Comparison of ENCODE assay signal across 8 mouse cellular contexts in genomic region chr16:36816916-36817315, GRCm38 (mm10). TPM values are rescaled to one million over a fixed set of nuclear protein-coding genes. Genes with fewer than 3 reads are reported as not detected.
A peak's percentile ranks its signal among the peaks of the same experiment; 100 is the strongest.
DNase-seq lines count a peak whose midpoint lies in the region; ATAC-seq lines count a peak whose summit lies in the region.

No protein-coding gene starts in this region.

- 0 out of 2 replicates have a peak, but pooled peaks cover 5% of the 10 kb centered on the region for H3K4me1 ChIP-seq in kidney, embryonic 14.5 days (ENCODE audit: control insufficient read depth, insufficient read depth, low read length)
- no peaks in the 10 kb centered on the region for H3K4me1 ChIP-seq in neural tube, embryonic 11.5 days (ENCODE audit: control insufficient read depth, insufficient read depth, low read length)
- H3K4me1 ChIP-seq in intestine, embryonic 16.5 days (ENCODE audit: control insufficient read depth, insufficient read depth, low read length): peaks cover 5% of the 10 kb centered on the region; the same call in 1 of the 2 replicates
- H3K4me1 ChIP-seq in neural tube, embryonic 14.5 days (ENCODE audit: control insufficient read depth, insufficient read depth, low read length): no peaks in the 10 kb centered on the region

- ATAC-seq in kidney, embryonic 14.5 days (ENCODE audit: low FRiP score, low TSS enrichment): peak; percentile 22; the same call in 1 of the 2 replicates
- ATAC-seq in neural tube, embryonic 11.5 days (ENCODE audit: insufficient read depth, low FRiP score, low TSS enrichment): peak; percentile 41; the same call in 1 of the 2 replicates
- 0 out of 2 replicates have a peak, but pooled peaks have one; percentile 1 for ATAC-seq in intestine, embryonic 16.5 days
- peak; percentile 42; the same call in 1 of the 2 replicates for ATAC-seq in neural tube, embryonic 14.5 days (ENCODE audit: low read depth)

- no peak overlapping the region for H3K4me2 ChIP-seq in kidney, embryonic 14.5 days (replicated peaks; ENCODE audit: low read depth, low read length)
- no peak overlapping the region for H3K4me2 ChIP-seq in neural tube, embryonic 11.5 days (ENCODE audit: low read depth)
- H3K4me2 ChIP-seq in intestine, embryonic 16.5 days (ENCODE audit: low read depth, low read length): no peak overlapping the region
- no peak overlapping the region for H3K4me2 ChIP-seq in neural tube, embryonic 14.5 days (ENCODE audit: low read depth, low read length)

- DNase-seq in kidney, postnatal 14 days: no peak
- DNase-seq in neural tube, embryonic 11.5 days (ENCODE audit: low spot score): no peak
- no peak for DNase-seq in neural tube, embryonic 10.5 days (ENCODE audit: extremely low spot score, low spot score)
- no peak for DNase-seq in right cerebral cortex, postnatal 14 days
- no peak for DNase-seq in left cerebral cortex, adult 11 months (ENCODE audit: low spot score)

- H3K27ac ChIP-seq in kidney, embryonic 14.5 days (ENCODE audit: low read depth, low read length): no peak overlapping the region
- H3K27ac ChIP-seq in neural tube, embryonic 11.5 days (ENCODE audit: low read depth, low read length): no peak overlapping the region
- H3K27ac ChIP-seq in intestine, embryonic 16.5 days (ENCODE audit: low read length): no peak overlapping the region
- no peak overlapping the region for H3K27ac ChIP-seq in neural tube, embryonic 14.5 days (ENCODE audit: low read depth, low read length)

- no peaks in the 10 kb centered on the region for H3K36me3 ChIP-seq in kidney, embryonic 14.5 days (ENCODE audit: control insufficient read depth, insufficient read depth, low read length)
- no peaks in the 10 kb centered on the region for H3K36me3 ChIP-seq in neural tube, embryonic 11.5 days (ENCODE audit: control insufficient read depth, insufficient read depth, low read length)
- no peaks in the 10 kb centered on the region for H3K36me3 ChIP-seq in intestine, embryonic 16.5 days (ENCODE audit: control insufficient read depth, insufficient read depth, low read length)
- H3K36me3 ChIP-seq in neural tube, embryonic 14.5 days (ENCODE audit: control insufficient read depth, insufficient read depth, low read length): no peaks in the 10 kb centered on the region

- H3K27me3 ChIP-seq in kidney, embryonic 14.5 days (ENCODE audit: control insufficient read depth, insufficient read depth, low read length): no peaks in the 10 kb centered on the region
- no peaks in the 10 kb centered on the region for H3K27me3 ChIP-seq in neural tube, embryonic 11.5 days (ENCODE audit: control insufficient read depth, insufficient read depth, low read length)
- H3K27me3 ChIP-seq in intestine, embryonic 16.5 days (replicated peaks; ENCODE audit: control insufficient read depth, insufficient read depth, low read length): no peaks in the 10 kb centered on the region
- no peaks in the 10 kb centered on the region for H3K27me3 ChIP-seq in neural tube, embryonic 14.5 days (ENCODE audit: control insufficient read depth, insufficient read depth, low read length)

- no peak overlapping the region for H3K9ac ChIP-seq in kidney, embryonic 14.5 days (ENCODE audit: low read depth, low read length)
- no peak overlapping the region for H3K9ac ChIP-seq in neural tube, embryonic 11.5 days (ENCODE audit: low read length)
- H3K9ac ChIP-seq in intestine, embryonic 16.5 days (ENCODE audit: low read depth, low read length): no peak overlapping the region
- no peak overlapping the region for H3K9ac ChIP-seq in neural tube, embryonic 14.5 days (replicated peaks; ENCODE audit: low read depth, low read length)

- H3K4me3 ChIP-seq in kidney, embryonic 14.5 days (ENCODE audit: low read length): no peak overlapping the region
- H3K4me3 ChIP-seq in neural tube, embryonic 11.5 days (ENCODE audit: low read depth, low read length): no peak overlapping the region
- H3K4me3 ChIP-seq in intestine, embryonic 16.5 days (ENCODE audit: low read length): no peak overlapping the region
- no peak overlapping the region for H3K4me3 ChIP-seq in neural tube, embryonic 14.5 days (ENCODE audit: low read depth, low read length)

- no peaks in the 10 kb centered on the region for H3K9me3 ChIP-seq in kidney, embryonic 14.5 days (ENCODE audit: control insufficient read depth, low read length)
- H3K9me3 ChIP-seq in neural tube, embryonic 11.5 days (ENCODE audit: control insufficient read depth, low read length): no peaks in the 10 kb centered on the region
- no peaks in the 10 kb centered on the region for H3K9me3 ChIP-seq in intestine, embryonic 16.5 days (ENCODE audit: control insufficient read depth, low read length)
- no peaks in the 10 kb centered on the region for H3K9me3 ChIP-seq in neural tube, embryonic 14.5 days (ENCODE audit: control insufficient read depth, low read length)

RNA-seq across cellular contexts. Expression of gene Iqcb1, which starts 11.3 kb away (rescaled TPM):
- 40.0 and 45.5 TPM in 2 replicates for polyA plus RNA-seq in kidney, embryonic 14.5 days (2014; fragmentation: Nextera tagmentation; extraction: Ambion mirVana)
- 63.6 and 66.2 TPM in 2 replicates for polyA plus RNA-seq in neural tube, embryonic 11.5 days (2014; fragmentation: Nextera tagmentation; extraction: Ambion mirVana)
- 19.1 and 20.6 TPM in 2 replicates for polyA plus RNA-seq in intestine, embryonic 16.5 days (2015; fragmentation: Nextera tagmentation; extraction: Ambion mirVana)
- polyA plus RNA-seq in neural tube, embryonic 14.5 days (2014; fragmentation: Nextera tagmentation; extraction: Ambion mirVana): 66.0 and 79.1 TPM in 2 replicates

RNA-seq across cellular contexts. Expression of gene Slc15a2, which starts 32.2 kb away (rescaled TPM):
- polyA plus RNA-seq in kidney, embryonic 14.5 days (2014; fragmentation: Nextera tagmentation; extraction: Ambion mirVana): 5.5 and 12.3 TPM in 2 replicates
- 2.6 and 3.7 TPM in 2 replicates for polyA plus RNA-seq in neural tube, embryonic 11.5 days (2014; fragmentation: Nextera tagmentation; extraction: Ambion mirVana)
- polyA plus RNA-seq in intestine, embryonic 16.5 days (2015; fragmentation: Nextera tagmentation; extraction: Ambion mirVana): 8.5 and 12.0 TPM in 2 replicates
- 14.7 and 21.3 TPM in 2 replicates for polyA plus RNA-seq in neural tube, embryonic 14.5 days (2014; fragmentation: Nextera tagmentation; extraction: Ambion mirVana)

RNA-seq across cellular contexts. Expression of gene Eaf2, which starts 57.9 kb away (rescaled TPM):
- 6.0 and 7.6 TPM in 2 replicates for polyA plus RNA-seq in kidney, embryonic 14.5 days (2014; fragmentation: Nextera tagmentation; extraction: Ambion mirVana)
- polyA plus RNA-seq in neural tube, embryonic 11.5 days (2014; fragmentation: Nextera tagmentation; extraction: Ambion mirVana): 0.76 and 1.2 TPM in 2 replicates
- polyA plus RNA-seq in intestine, embryonic 16.5 days (2015; fragmentation: Nextera tagmentation; extraction: Ambion mirVana): 1.5 and 1.9 TPM in 2 replicates
- 0.39 and 0.43 TPM in 2 replicates for polyA plus RNA-seq in neural tube, embryonic 14.5 days (2014; fragmentation: Nextera tagmentation; extraction: Ambion mirVana)

RNA-seq across cellular contexts. Expression of gene Golgb1, which starts 58.0 kb away (rescaled TPM):
- polyA plus RNA-seq in kidney, embryonic 14.5 days (2014; fragmentation: Nextera tagmentation; extraction: Ambion mirVana): 104 and 116 TPM in 2 replicates
- polyA plus RNA-seq in neural tube, embryonic 11.5 days (2014; fragmentation: Nextera tagmentation; extraction: Ambion mirVana): 74.2 and 79.3 TPM in 2 replicates
- polyA plus RNA-seq in intestine, embryonic 16.5 days (2015; fragmentation: Nextera tagmentation; extraction: Ambion mirVana): 76.8 and 91.0 TPM in 2 replicates
- polyA plus RNA-seq in neural tube, embryonic 14.5 days (2014; fragmentation: Nextera tagmentation; extraction: Ambion mirVana): 68.1 and 85.6 TPM in 2 replicates
